Mouse (Mus musculus): ENCODE data around the gene Slc35e2. TPM values are rescaled to one million over a fixed set of nuclear protein-coding genes. Genes with fewer than 3 reads are reported as not detected.
A peak's percentile ranks its signal among the peaks of the same experiment; 100 is the strongest.

The Slc35e2 gene
- 7.8 and 10.1 TPM in 2 replicates for polyA plus RNA-seq (2015; fragmentation: Nextera tagmentation; extraction: Ambion mirVana)

- no peaks in the 10 kb centered on the region for H3K27me3 ChIP-seq (ENCODE audit: insufficient read depth, low read length)
- H3K27ac ChIP-seq (ENCODE audit: low read length) = peak within 1 kb of the TSS; percentile 99
- under 1% methylated on average over 64 of the region's 65 CpGs for WGBS
- H3K4me2 ChIP-seq (replicated peaks; ENCODE audit: low read depth, low read length) = peak within 1 kb of the TSS; percentile 95
- peak within 1 kb of the TSS; percentile 69 for H3K4me3 ChIP-seq (ENCODE audit: low read length)
- no peaks in the 10 kb centered on the region for H3K9me3 ChIP-seq (ENCODE audit: low read length)
- 0 out of 2 replicates have a peak, but pooled peaks cover 2% of the 10 kb centered on the region for H3K36me3 ChIP-seq (ENCODE audit: insufficient read depth, low read length)
- H3K4me1 ChIP-seq (ENCODE audit: insufficient read depth, low read length) = peaks cover 12% of the 10 kb centered on the region
- ATAC-seq (ENCODE audit: low FRiP score, low TSS enrichment) = peak; percentile 98
- peak within 1 kb of the TSS; percentile 94 for H3K9ac ChIP-seq (replicated peaks; ENCODE audit: low read length)
Observed at GRCm38 (mm10) chr4:155601091-155601996, at the start of gene Slc35e2. Slc35e2 (plus strand) TSS chr4:155601416.

- H3K4me3 ChIP-seq (ENCODE audit: low read length) = no peak overlapping the region
- no peak for ATAC-seq (ENCODE audit: low FRiP score, low TSS enrichment)
- no peak overlapping the region for H3K9ac ChIP-seq (replicated peaks; ENCODE audit: low read length)
- 92% methylated on average over 6 of the region's 6 CpGs for WGBS
- peaks cover 68% of the 10 kb centered on the region for H3K36me3 ChIP-seq (ENCODE audit: insufficient read depth, low read length)
- 0 out of 2 replicates have a peak, but pooled peaks cover 2% of the 10 kb centered on the region for H3K4me1 ChIP-seq (ENCODE audit: insufficient read depth, low read length)
- H3K9me3 ChIP-seq (ENCODE audit: low read length) = no peaks in the 10 kb centered on the region
- H3K27me3 ChIP-seq (ENCODE audit: insufficient read depth, low read length) = no peaks in the 10 kb centered on the region
- no peak overlapping the region for H3K4me2 ChIP-seq (replicated peaks; ENCODE audit: low read depth, low read length)
- H3K27ac ChIP-seq (ENCODE audit: low read length) = no peak overlapping the region
Observed at GRCm38 (mm10) chr4:155552917-155553532, 48.2 kb upstream of the Slc35e2 start.

- no peak overlapping the region for H3K27ac ChIP-seq (ENCODE audit: low read length)
- no peaks in the 10 kb centered on the region for H3K9me3 ChIP-seq (ENCODE audit: low read length)
- no peak for ATAC-seq (ENCODE audit: low FRiP score, low TSS enrichment)
- no peak overlapping the region for H3K4me3 ChIP-seq (ENCODE audit: low read length)
- peaks cover 78% of the 10 kb centered on the region for H3K36me3 ChIP-seq (ENCODE audit: insufficient read depth, low read length)
- no peak overlapping the region for H3K9ac ChIP-seq (replicated peaks; ENCODE audit: low read length)
- H3K4me1 ChIP-seq (ENCODE audit: insufficient read depth, low read length) = no peaks in the 10 kb centered on the region
- no peaks in the 10 kb centered on the region for H3K27me3 ChIP-seq (ENCODE audit: insufficient read depth, low read length)
- WGBS = 79% methylated on average over 4 of the region's 4 CpGs
- no peak overlapping the region for H3K4me2 ChIP-seq (replicated peaks; ENCODE audit: low read depth, low read length)
Observed at GRCm38 (mm10) chr4:155554880-155555279, 46.3 kb upstream of the Slc35e2 start.

- Histone ChIP-seq H3K4me1 (ENCODE audit: insufficient read depth, low read length) (no peaks in the 10 kb centered on the region), H3K4me2 (replicated peaks; ENCODE audit: low read depth, low read length) (no peak overlapping the region), H3K9ac (replicated peaks; ENCODE audit: low read length) (no peak overlapping the region), H3K27ac (ENCODE audit: low read length) (no peak overlapping the region), H3K27me3 (ENCODE audit: insufficient read depth, low read length) (no peaks in the 10 kb centered on the region), H3K9me3 (ENCODE audit: low read length) (no peaks in the 10 kb centered on the region), H3K36me3 (ENCODE audit: insufficient read depth, low read length) (peaks cover 83% of the 10 kb centered on the region), H3K4me3 (ENCODE audit: low read length) (no peak overlapping the region)
- WGBS = 72% methylated on average over 1 of the region's 1 CpGs
- ATAC-seq (ENCODE audit: low FRiP score, low TSS enrichment) = no peak
Observed at GRCm38 (mm10) chr4:155555464-155555863, 45.8 kb upstream of the Slc35e2 start.

GRCm38 (mm10) chr4:155559454-155559853 is 41.8 kb upstream of the Slc35e2 start:
- no peaks in the 10 kb centered on the region for H3K9me3 ChIP-seq (ENCODE audit: low read length)
- H3K9ac ChIP-seq (replicated peaks; ENCODE audit: low read length) = no peak overlapping the region
- H3K4me3 ChIP-seq (ENCODE audit: low read length) = no peak overlapping the region
- no peaks in the 10 kb centered on the region for H3K27me3 ChIP-seq (ENCODE audit: insufficient read depth, low read length)
- no peak overlapping the region for H3K27ac ChIP-seq (ENCODE audit: low read length)
- ATAC-seq (ENCODE audit: low FRiP score, low TSS enrichment) = no peak
- H3K36me3 ChIP-seq (ENCODE audit: insufficient read depth, low read length) = peaks cover 55% of the 10 kb centered on the region
- 40% methylated on average over 6 of the region's 6 CpGs for WGBS
- peaks cover 16% of the 10 kb centered on the region for H3K4me1 ChIP-seq (ENCODE audit: insufficient read depth, low read length)
- no peak overlapping the region for H3K4me2 ChIP-seq (replicated peaks; ENCODE audit: low read depth, low read length)

GRCm38 (mm10) chr4:155560932-155561331 is 40.3 kb upstream of the Slc35e2 start:
- peaks cover 41% of the 10 kb centered on the region for H3K36me3 ChIP-seq (ENCODE audit: insufficient read depth, low read length)
- H3K27ac ChIP-seq (ENCODE audit: low read length) = no peak overlapping the region
- no peaks in the 10 kb centered on the region for H3K27me3 ChIP-seq (ENCODE audit: insufficient read depth, low read length)
- ATAC-seq (ENCODE audit: low FRiP score, low TSS enrichment) = no peak
- H3K9me3 ChIP-seq (ENCODE audit: low read length) = no peaks in the 10 kb centered on the region
- 65% methylated on average over 2 of the region's 2 CpGs for WGBS
- H3K9ac ChIP-seq (replicated peaks; ENCODE audit: low read length) = no peak overlapping the region
- no peak overlapping the region for H3K4me2 ChIP-seq (replicated peaks; ENCODE audit: low read depth, low read length)
- H3K4me3 ChIP-seq (ENCODE audit: low read length) = no peak overlapping the region
- H3K4me1 ChIP-seq (ENCODE audit: insufficient read depth, low read length) = peaks cover 29% of the 10 kb centered on the region

- 67% methylated on average over 7 of the region's 7 CpGs for WGBS
- no peaks in the 10 kb centered on the region for H3K27me3 ChIP-seq (ENCODE audit: insufficient read depth, low read length)
- H3K9ac ChIP-seq (replicated peaks; ENCODE audit: low read length) = peak within 1 kb of the TSS; percentile 55
- H3K9me3 ChIP-seq (ENCODE audit: low read length) = no peaks in the 10 kb centered on the region
- H3K27ac ChIP-seq (ENCODE audit: low read length) = peak within 1 kb of the TSS; percentile 88
- H3K4me3 ChIP-seq (ENCODE audit: low read length) = peak within 1 kb of the TSS; percentile 84
- peaks cover 32% of the 10 kb centered on the region for H3K36me3 ChIP-seq (ENCODE audit: insufficient read depth, low read length)
- peak within 1 kb of the TSS; percentile 57 for H3K4me2 ChIP-seq (replicated peaks; ENCODE audit: low read depth, low read length)
- peaks cover 37% of the 10 kb centered on the region for H3K4me1 ChIP-seq (ENCODE audit: insufficient read depth, low read length)
- ATAC-seq (ENCODE audit: low FRiP score, low TSS enrichment) = no peak
Observed at GRCm38 (mm10) chr4:155561661-155562442, 39.4 kb upstream of the Slc35e2 start, which contains the start of gene Nadk. Nadk (plus strand) TSS chr4:155562378.

- peak overlapping the region; percentile 55 for H3K9ac ChIP-seq (replicated peaks; ENCODE audit: low read length)
- no peaks in the 10 kb centered on the region for H3K9me3 ChIP-seq (ENCODE audit: low read length)
- H3K4me1 ChIP-seq (ENCODE audit: insufficient read depth, low read length) = peaks cover 37% of the 10 kb centered on the region
- 1% methylated on average over 18 of the region's 19 CpGs for WGBS
- H3K27me3 ChIP-seq (ENCODE audit: insufficient read depth, low read length) = no peaks in the 10 kb centered on the region
- ATAC-seq (ENCODE audit: low FRiP score, low TSS enrichment) = peak; percentile 19
- peak overlapping the region; percentile 57 for H3K4me2 ChIP-seq (replicated peaks; ENCODE audit: low read depth, low read length)
- peaks cover 26% of the 10 kb centered on the region for H3K36me3 ChIP-seq (ENCODE audit: insufficient read depth, low read length)
- H3K4me3 ChIP-seq (ENCODE audit: low read length) = peak overlapping the region; percentile 84
- H3K27ac ChIP-seq (ENCODE audit: low read length) = peak overlapping the region; percentile 88
Observed at GRCm38 (mm10) chr4:155562725-155563399, 38.4 kb upstream of the Slc35e2 start.

All from kidney, embryonic 16.5 days (tissue).